Mouse (Mus musculus) intestine, embryonic 14.5 days (tissue): Measurements from ENCODE around the gene Tmem196. TPM values are rescaled to one million over a fixed set of nuclear protein-coding genes. Genes with fewer than 3 reads are reported as not detected.

Experiments
- ATAC-seq: fragments of 200-750 bp; cut with Nextera tagmentation; replicated peaks from 2 replicates; pipeline ENCODE4 v1.8.0; 2017; ENCODE audit warnings: low read depth, moderate number of reproducible peaks, moderate TSS enrichment, moderate library complexity; ENCODE audit not compliant: low FRiP score, low TSS enrichment
- DNase-seq: peaks from one replicate; pipeline ENCODE4 v3.0.0-alpha.2; 2018; ENCODE audit warnings: low spot score
- H3K27ac ChIP-seq: fragments of 300-500 bp; sonication (generic); 2 replicates; pipeline ENCODE4 v1.5.1; 2014; ENCODE audit warnings: low read depth, mild to moderate bottlenecking, control low read depth
- H3K27me3 ChIP-seq: fragments of 300-500 bp; sonication (generic); replicated peaks from 2 replicates; pipeline ENCODE4 v1.6.1; 2014; ENCODE audit warnings: low read length, control low read depth; ENCODE audit not compliant: control insufficient read depth, insufficient read depth
- H3K36me3 ChIP-seq: fragments of 300-500 bp; sonication (generic); 2 replicates; pipeline ENCODE4 v1.6.1; 2014; ENCODE audit warnings: low read length, control low read depth; ENCODE audit not compliant: control insufficient read depth, insufficient read depth
- H3K4me1 ChIP-seq: fragments of 300-500 bp; sonication (generic); replicated peaks from 2 replicates; pipeline ENCODE4 v1.6.1; 2014; ENCODE audit warnings: low read length, control low read depth, mixed read lengths; ENCODE audit not compliant: control insufficient read depth, insufficient read depth
- H3K4me2 ChIP-seq: fragments of 300-500 bp; sonication (generic); 2 replicates; pipeline ENCODE4 v1.6.1; 2014; ENCODE audit warnings: low read length
- H3K4me3 ChIP-seq: fragments of 300-500 bp; sonication (generic); 2 replicates; pipeline ENCODE4 v1.5.1; 2014; ENCODE audit warnings: low read depth, low read length, control low read depth, mixed read lengths
- H3K9ac ChIP-seq: fragments of 300-500 bp; sonication (generic); 2 replicates; pipeline ENCODE4 v1.6.1; 2014; ENCODE audit warnings: mild to moderate bottlenecking, low read length
- H3K9me3 ChIP-seq: fragments of 300-500 bp; sonication (generic); 2 replicates; pipeline ENCODE4 v1.6.1; 2016; ENCODE audit warnings: low read length, control low read depth; ENCODE audit not compliant: control insufficient read depth
- WGBS: fragments of 180-500 bp; shearing (Covaris S2); extraction: QIAGEN DNeasy Blood & Tissue Kit; methylation state at CpG from one replicate; pipeline ENCODE4 v1.1.7; 2014; 5-methylcytosine and 5-hydroxymethylcytosine counted together
- polyA plus RNA-seq: library from polyadenylated mRNA; unstranded; fragments of >200 nt; fragmentation: Nextera tagmentation; extraction: Ambion mirVana; gene quantifications from 2 replicates; pipeline ENCODE4 v1.2.1, GENCODE M21; 2014

Gene Tmem196
- polyA plus RNA-seq = 1.2 and 1.5 TPM in 2 replicates

- H3K4me2 ChIP-seq = peak within 1 kb of the TSS; percentile 79
- no peaks in the 10 kb centered on the region for H3K36me3 ChIP-seq
- no peak within 1 kb of the TSS for H3K27ac ChIP-seq
- no peaks in the 10 kb centered on the region for H3K9me3 ChIP-seq
- WGBS = 2% methylated on average over 25 of the region's 25 CpGs
- peak within 1 kb of the TSS; percentile 42 for H3K9ac ChIP-seq
- H3K4me3 ChIP-seq = peak within 1 kb of the TSS; percentile 46
- DNase-seq = peak; percentile 69
- H3K4me1 ChIP-seq = no peaks in the 10 kb centered on the region
- H3K27me3 ChIP-seq = peaks cover 7% of the 10 kb centered on the region; the same call in 1 of the 2 replicates
- peak; percentile 55; the same call in 1 of the 2 replicates for ATAC-seq
Measured at GRCm38 (mm10) chr12:119945589-119946310, at the start of gene Tmem196. TSS of gene Tmem196 (plus strand) at chr12:119945822.

- ATAC-seq = 0 out of 2 replicates have a peak, but pooled peaks have one; percentile 55
Measured at GRCm38 (mm10) chr12:119946311-119946692, 680 bp downstream of the Tmem196 start.

DNA sequence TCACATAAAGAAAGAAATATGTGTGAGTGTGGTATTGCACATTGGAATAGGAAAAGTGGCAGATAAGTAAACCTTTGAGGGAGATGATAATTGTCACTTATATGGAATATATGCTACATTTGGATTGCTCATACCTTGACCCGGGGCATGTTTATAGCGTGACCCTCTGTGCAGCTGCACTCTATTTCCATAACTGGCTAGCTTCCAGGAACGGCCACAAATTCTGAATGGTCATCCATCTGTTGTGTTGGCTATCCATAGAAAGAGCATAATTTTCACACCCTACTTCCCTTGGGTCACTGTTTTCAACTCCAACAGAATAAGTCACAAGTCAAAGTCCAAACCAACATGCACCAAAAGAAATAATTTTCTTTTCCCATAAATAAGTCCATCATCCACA is 11.4 kb downstream of the Tmem196 start:
- DNase-seq (no peak), ATAC-seq (no peak)
- 78% methylated on average over 3 of the region's 3 CpGs for WGBS
- Histone ChIP-seq H3K9ac (no peak overlapping the region), H3K4me2 (no peak overlapping the region), H3K27ac (no peak overlapping the region), H3K4me3 (no peak overlapping the region), H3K9me3 (no peaks in the 10 kb centered on the region), H3K27me3 (no peaks in the 10 kb centered on the region), H3K36me3 (no peaks in the 10 kb centered on the region), H3K4me1 (no peaks in the 10 kb centered on the region)

More at GRCm38 (mm10) chr12:119946311-119946692, 680 bp downstream of the Tmem196 start:
- H3K9me3 ChIP-seq = no peaks in the 10 kb centered on the region
- H3K27me3 ChIP-seq = peaks cover 7% of the 10 kb centered on the region; the same call in 1 of the 2 replicates
- peak overlapping the region; percentile 46 for H3K4me3 ChIP-seq
- H3K4me2 ChIP-seq = peak overlapping the region; percentile 79
- H3K9ac ChIP-seq = peak overlapping the region; percentile 42
- H3K36me3 ChIP-seq = no peaks in the 10 kb centered on the region
- no peak for DNase-seq
- WGBS = 2% methylated on average over 14 of the region's 14 CpGs
- no peaks in the 10 kb centered on the region for H3K4me1 ChIP-seq
- H3K27ac ChIP-seq = no peak overlapping the region

DNA sequence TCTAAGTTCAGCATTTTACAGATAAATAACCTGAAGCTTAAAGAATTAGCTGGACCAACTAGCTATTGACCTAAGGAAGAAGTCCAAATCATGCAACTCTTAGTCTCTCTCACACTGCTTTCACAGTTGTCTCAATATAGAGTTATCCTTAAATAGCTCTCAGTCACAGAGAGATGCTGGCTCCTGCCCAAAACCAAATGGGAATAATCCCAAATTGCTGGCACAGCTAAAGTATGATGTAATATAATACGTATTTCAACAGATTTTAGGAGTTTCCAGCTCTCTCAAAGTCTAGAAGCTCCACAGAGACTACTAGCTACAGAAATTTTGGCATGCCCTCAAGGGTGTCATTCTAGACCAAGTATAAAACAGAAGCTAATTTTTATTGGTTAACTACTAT is 15.1 kb downstream of the Tmem196 start:
- H3K27me3 ChIP-seq = no peaks in the 10 kb centered on the region
- H3K9me3 ChIP-seq = no peaks in the 10 kb centered on the region
- no peak overlapping the region for H3K4me2 ChIP-seq
- H3K4me3 ChIP-seq = no peak overlapping the region
- H3K9ac ChIP-seq = no peak overlapping the region
- 52% methylated on average over 1 of the region's 1 CpGs for WGBS
- H3K27ac ChIP-seq = no peak overlapping the region
- no peaks in the 10 kb centered on the region for H3K4me1 ChIP-seq
- DNase-seq = no peak
- no peaks in the 10 kb centered on the region for H3K36me3 ChIP-seq
- ATAC-seq = no peak

GRCm38 (mm10) chr12:119965373-119965772 is 19.8 kb downstream of the Tmem196 start:
- H3K4me1 ChIP-seq = no peaks in the 10 kb centered on the region
- no peaks in the 10 kb centered on the region for H3K27me3 ChIP-seq
- no peaks in the 10 kb centered on the region for H3K36me3 ChIP-seq
- ATAC-seq (no peak), DNase-seq (no peak)
- H3K9me3 ChIP-seq = no peaks in the 10 kb centered on the region
- no peak overlapping the region for H3K27ac ChIP-seq
- H3K9ac ChIP-seq = no peak overlapping the region
- H3K4me2 ChIP-seq = no peak overlapping the region
- no peak overlapping the region for H3K4me3 ChIP-seq

DNA sequence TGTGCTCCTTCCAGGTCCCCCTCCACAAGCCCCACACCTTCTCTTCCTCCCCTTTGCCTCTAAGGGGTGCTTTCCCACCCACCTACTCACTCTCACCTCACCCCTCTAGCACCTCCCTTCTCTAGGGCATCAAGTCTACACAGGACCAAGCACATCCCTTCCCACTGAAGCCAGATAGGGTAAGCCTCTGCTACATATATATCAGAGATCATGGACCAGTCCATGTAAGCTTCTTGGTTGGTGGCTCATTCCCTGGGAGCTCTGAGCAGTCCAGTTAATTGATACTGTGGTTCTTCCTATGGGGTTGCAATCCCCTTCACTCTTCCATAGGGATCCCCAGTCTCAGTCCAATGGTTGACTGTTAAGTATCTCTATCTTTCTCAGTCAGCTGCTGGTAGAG is 24.4 kb downstream of the Tmem196 start:
- Histone ChIP-seq H3K27me3 (no peaks in the 10 kb centered on the region), H3K9ac (no peak overlapping the region), H3K4me1 (no peaks in the 10 kb centered on the region), H3K4me3 (no peak overlapping the region), H3K9me3 (no peaks in the 10 kb centered on the region), H3K36me3 (no peaks in the 10 kb centered on the region), H3K27ac (no peak overlapping the region), H3K4me2 (no peak overlapping the region)
- DNase-seq (no peak), ATAC-seq (no peak)

DNA sequence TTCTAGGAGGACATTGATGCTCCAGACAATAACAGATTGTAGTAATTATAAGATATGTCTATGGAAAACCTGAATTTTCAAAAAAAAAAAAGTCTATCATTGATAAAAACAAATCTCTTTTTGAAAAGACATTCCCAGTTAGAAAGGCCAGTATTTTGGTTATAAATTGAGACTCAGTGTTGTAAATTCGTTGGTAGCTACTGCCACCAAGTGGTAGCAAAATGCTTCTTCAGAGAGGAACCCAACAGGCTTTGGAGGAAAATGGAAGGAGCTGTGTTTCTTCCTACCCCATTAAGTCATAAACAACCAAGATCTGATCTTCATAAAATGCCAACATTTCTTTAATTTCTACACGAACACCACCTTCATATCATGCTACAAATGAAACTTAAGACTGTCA is 36.1 kb downstream of the Tmem196 start:
- Histone ChIP-seq H3K27ac (no peak overlapping the region), H3K9me3 (no peaks in the 10 kb centered on the region), H3K9ac (no peak overlapping the region), H3K4me2 (no peak overlapping the region), H3K4me1 (no peaks in the 10 kb centered on the region), H3K27me3 (no peaks in the 10 kb centered on the region), H3K4me3 (no peak overlapping the region), H3K36me3 (no peaks in the 10 kb centered on the region)
- ATAC-seq (no peak), DNase-seq (no peak)
- WGBS = 0% methylated on average over 2 of the region's 2 CpGs

DNA sequence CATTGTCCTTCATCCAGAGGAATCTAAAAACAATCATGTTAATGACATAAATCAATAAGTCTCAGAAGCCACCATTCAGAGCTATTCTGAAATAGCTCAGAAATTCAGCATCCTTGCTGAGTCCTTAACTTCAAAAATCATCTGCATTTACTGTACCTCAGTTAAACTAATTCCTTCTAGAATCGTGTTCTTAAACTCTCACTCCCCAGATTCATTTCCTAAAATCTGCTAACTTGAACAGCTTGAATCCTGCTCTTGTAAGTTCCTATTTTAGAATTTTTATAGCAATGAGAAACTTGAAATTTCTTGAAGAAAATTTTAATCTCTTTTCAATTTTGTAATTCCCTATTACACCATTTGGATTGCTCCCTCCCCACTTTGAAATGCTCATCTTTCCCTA is 52.6 kb downstream of the Tmem196 start:
- Histone ChIP-seq H3K27ac (no peak overlapping the region), H3K9ac (no peak overlapping the region), H3K4me1 (no peaks in the 10 kb centered on the region), H3K9me3 (no peaks in the 10 kb centered on the region), H3K36me3 (no peaks in the 10 kb centered on the region), H3K27me3 (no peaks in the 10 kb centered on the region), H3K4me3 (no peak overlapping the region), H3K4me2 (no peak overlapping the region)
- no peak for DNase-seq
- WGBS = 71% methylated on average over 1 of the region's 1 CpGs
- ATAC-seq = no peak

DNA sequence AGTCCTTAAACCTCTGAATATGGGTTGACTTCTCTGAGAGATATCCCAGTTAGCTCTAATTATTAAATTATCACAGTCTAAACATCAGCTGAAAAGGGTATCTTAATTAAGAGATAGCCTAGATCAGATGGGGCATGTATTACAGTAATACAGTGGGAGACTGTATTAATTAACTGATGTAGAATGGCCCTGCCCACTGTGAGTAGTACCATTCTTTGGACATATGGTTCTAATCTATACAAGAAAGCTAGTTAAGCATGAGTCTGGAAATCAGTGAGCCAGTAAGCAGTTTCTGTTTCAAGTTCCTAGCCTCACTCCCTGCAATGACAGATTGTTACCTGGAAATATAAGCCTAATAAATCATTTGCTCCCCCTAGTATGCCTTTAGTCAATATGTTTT is 58.7 kb downstream of the Tmem196 start:
- no peaks in the 10 kb centered on the region for H3K36me3 ChIP-seq
- no peak overlapping the region for H3K27ac ChIP-seq
- no peak for ATAC-seq
- no peak overlapping the region for H3K9ac ChIP-seq
- H3K4me3 ChIP-seq = no peak overlapping the region
- no peak overlapping the region for H3K4me2 ChIP-seq
- no peaks in the 10 kb centered on the region for H3K9me3 ChIP-seq
- H3K4me1 ChIP-seq = no peaks in the 10 kb centered on the region
- DNase-seq = no peak
- no peaks in the 10 kb centered on the region for H3K27me3 ChIP-seq
